Mouse (Mus musculus) inflammation-experienced regulatory T-cells, adult 6 months (primary cell): ENCODE data around the gene Lypd4. TPM values are rescaled to one million over a fixed set of nuclear protein-coding genes. Genes with fewer than 3 reads are reported as not detected.

Experiments
- ATAC-seq: one replicate; pipeline ENCODE4 v1.8.0; 2017
- polyA plus RNA-seq, 3 experiments: library from polyadenylated mRNA; unstranded; fragments of 100-300 nt; shearing (Covaris generic); gene quantifications; one replicate each; pipeline ENCODE4 v1.2.1; 2017

The Lypd4 gene
- polyA plus RNA-seq, 3 experiments from 2014 or later: not detected

- no peak for ATAC-seq
Observed at GRCm38 (mm10) chr7:24845713-24846112, 24.0 kb downstream of the Lypd4 start.

GRCm38 (mm10) chr7:24845181-24845580 is 24.6 kb downstream of the Lypd4 start:
- ATAC-seq: no peak

DNA sequence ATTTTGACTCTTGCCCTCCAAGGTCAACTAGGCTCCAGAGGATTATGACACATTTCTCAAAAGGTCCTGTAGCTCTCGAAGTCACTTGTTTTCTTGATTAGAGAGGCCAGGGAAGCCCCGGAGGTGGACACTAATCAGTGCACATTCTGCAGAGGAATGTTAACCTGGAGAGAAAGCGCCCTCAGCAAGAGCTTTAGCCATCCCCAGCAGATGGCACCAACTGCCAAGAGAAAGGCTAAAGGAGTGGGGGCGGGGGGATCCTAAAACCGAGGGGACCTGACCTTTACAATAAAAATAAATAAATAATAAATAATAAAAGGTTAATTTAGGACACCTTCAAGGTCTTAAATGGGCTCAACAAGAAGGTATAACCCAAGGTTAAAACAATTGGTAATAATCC is 25.6 kb downstream of the Lypd4 start:
- no peak for ATAC-seq

GRCm38 (mm10) chr7:24841009-24841408 is 28.7 kb downstream of the Lypd4 start:
- no peak for ATAC-seq

DNA sequence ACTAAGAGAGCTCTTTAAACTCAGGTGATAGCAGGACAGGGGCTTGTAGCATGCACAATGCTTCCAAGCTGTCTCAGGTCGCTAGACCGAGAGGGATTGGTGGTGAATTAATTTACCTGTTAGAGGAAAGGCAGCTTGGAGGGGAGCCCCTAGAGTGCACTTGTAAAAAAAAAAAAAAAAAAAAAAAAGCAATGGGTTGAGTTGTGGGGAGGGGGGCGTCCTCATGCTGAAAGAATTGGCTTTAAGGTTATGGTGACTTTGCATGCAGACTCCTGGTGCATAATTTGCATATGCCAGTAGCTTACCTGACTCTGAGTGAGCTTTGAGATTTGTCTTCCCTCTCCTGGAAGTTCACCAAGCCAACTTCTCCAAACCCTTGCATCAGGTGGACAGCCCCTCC is 29.4 kb downstream of the Lypd4 start:
- ATAC-seq: no peak

- ATAC-seq: no peak
Observed at GRCm38 (mm10) chr7:24839410-24839808, 30.3 kb downstream of the Lypd4 start.

DNA sequence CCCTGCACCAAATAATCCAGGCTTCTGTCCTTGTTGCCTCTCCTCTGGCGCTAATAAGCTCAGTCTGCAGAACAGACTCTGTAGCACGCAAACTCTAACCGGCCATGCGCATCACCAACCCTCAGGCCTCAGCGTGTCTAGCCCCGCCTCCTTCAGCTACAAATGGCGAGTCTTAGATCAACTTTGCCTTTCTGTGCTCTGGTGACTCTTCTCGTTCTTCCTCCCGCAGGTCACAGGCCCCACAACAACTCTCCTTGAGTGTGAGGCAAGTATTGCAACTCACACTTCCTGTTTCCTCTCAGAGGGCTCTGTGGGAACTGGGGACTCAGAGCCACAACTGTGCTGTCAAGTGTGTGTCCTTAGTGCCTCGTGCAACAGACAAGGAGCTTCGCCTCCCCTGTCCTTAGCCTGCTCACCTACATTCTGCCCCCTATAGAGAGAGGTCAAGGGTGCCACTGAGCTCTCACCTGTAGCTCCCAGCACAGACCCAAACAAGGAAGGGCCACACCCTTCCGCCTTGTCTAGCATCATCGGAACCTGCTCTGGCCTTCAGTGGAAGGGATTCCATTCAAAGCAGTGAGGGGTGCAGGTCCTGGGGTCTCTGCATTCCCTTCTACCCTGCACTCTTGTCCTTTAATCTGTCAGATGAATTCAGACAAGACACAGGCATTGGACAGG is 30.9 kb downstream of the Lypd4 start:
- peak; percentile 93 for ATAC-seq

DNA sequence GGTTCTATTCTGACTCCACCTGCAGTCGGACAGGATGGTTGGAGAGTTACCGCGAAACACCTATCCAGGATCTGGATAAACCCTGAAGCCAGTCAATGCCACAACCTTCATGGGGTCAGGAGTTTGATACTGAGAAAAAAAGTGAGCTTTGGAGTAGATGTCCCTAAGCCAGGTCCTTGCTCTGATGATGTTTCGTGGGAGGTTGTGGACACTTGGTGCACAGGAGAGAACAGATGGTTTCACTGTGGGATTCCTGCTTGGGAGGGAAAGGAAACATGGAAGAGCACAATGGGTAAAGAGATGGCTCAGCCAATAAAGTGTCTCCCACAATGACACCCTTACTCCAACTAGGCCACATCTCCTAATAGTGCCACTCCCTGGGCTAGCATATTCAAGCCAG is 42.6 kb downstream of the Lypd4 start:
- ATAC-seq: no peak

- ATAC-seq: no peak
Observed at GRCm38 (mm10) chr7:24824452-24824851, 45.3 kb downstream of the Lypd4 start.

DNA sequence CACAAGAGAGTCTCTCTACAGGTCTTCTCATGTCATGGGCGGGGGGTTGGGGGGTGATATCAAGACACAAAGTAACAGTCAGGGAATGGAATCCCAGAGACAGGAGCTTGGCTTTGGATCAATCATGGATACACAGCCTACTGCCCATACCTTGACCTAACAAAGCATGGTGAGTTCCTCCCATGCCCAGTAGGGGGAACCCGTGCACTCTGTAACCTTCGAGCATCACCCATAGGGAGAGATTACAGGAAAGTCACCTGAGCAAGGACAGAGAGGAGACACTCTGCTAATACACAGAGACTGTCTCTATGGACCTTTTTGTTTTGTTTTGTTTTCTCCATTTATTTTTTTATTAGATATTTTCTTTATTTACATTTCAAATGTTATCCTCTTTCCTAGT is 52.2 kb downstream of the Lypd4 start:
- peak; percentile 68 for ATAC-seq

Other genes starting within 250 kb of the Lypd4 start
- not detected for gene Lypd3, start 233.4 kb downstream of the Lypd4 start, polyA plus RNA-seq
- gene Tex101, start 193.3 kb downstream of the Lypd4 start, polyA plus RNA-seq: not detected
- gene BC049730, start 160.7 kb downstream of the Lypd4 start, polyA plus RNA-seq: not detected
- gene Gm4763, start 143.0 kb downstream of the Lypd4 start, polyA plus RNA-seq: not detected
- not detected for gene Cd177, start 109.6 kb downstream of the Lypd4 start, polyA plus RNA-seq
- gene Ceacam10, start 92.7 kb downstream of the Lypd4 start, polyA plus RNA-seq: not detected
- 10 to 100 TPM; 14.1 to 61.2 (median 46.0) TPM for gene Gm9844, start 7.7 kb downstream of the Lypd4 start, polyA plus RNA-seq
- not detected for gene Dmrtc2, start 116 bp upstream of the Lypd4 start, polyA plus RNA-seq
- gene Rps19, start 14.4 kb upstream of the Lypd4 start, polyA plus RNA-seq: over 10,000 TPM in 2 of 3 experiments, 1,000 to 10,000 TPM in 1; 7,402 to 12,964 (median 12,716) TPM
- 10 to 100 TPM in 2 of 3 experiments, 1 to 10 TPM in 1; 2.2 to 13.5 (median 10.8) TPM for gene Cd79a, start 27.4 kb upstream of the Lypd4 start, polyA plus RNA-seq
- 100 to 1,000 TPM; 112 to 198 (median 176) TPM for gene Arhgef1, start 33.0 kb upstream of the Lypd4 start, polyA plus RNA-seq
- not detected for gene Gm4881, start 74.6 kb upstream of the Lypd4 start, polyA plus RNA-seq
- gene Rabac1, start 102.8 kb upstream of the Lypd4 start, polyA plus RNA-seq: 100 to 1,000 TPM; 119 to 244 (median 236) TPM
- gene Atp1a3, start 136.0 kb upstream of the Lypd4 start, polyA plus RNA-seq: 1 to 10 TPM in 2 of 3 experiments, under 1 TPM in 1; 0.62 to 3.6 (median 3.4) TPM
- gene Grik5, start 202.4 kb upstream of the Lypd4 start, polyA plus RNA-seq: 1 to 10 TPM; 3.1 to 4.9 (median 3.2) TPM
- 10 to 100 TPM in 2 of 3 experiments, 1 to 10 TPM in 1; 8.9 to 11.3 (median 11.3) TPM for gene Zfp574, start 202.6 kb upstream of the Lypd4 start, polyA plus RNA-seq